Mouse (Mus musculus) heart, embryonic 16.5 days (tissue): Measurements from ENCODE around the gene Mob3c. TPM values are rescaled to one million over a fixed set of nuclear protein-coding genes. Genes with fewer than 3 reads are reported as not detected.

Experiments
- ATAC-seq: fragments of 200-750 bp; cut with Nextera tagmentation; replicated peaks from 2 replicates; pipeline ENCODE4 v1.8.0; 2017; ENCODE audit warnings: moderate number of reproducible peaks; ENCODE audit not compliant: insufficient read depth, low FRiP score; ENCODE audit errors: extremely low read depth
- H3K27ac ChIP-seq: fragments of 300-500 bp; sonication (generic); 2 replicates; pipeline ENCODE4 v1.5.1; 2014; ENCODE audit warnings: mild to moderate bottlenecking, low read length, control low read depth, moderate library complexity
- H3K27me3 ChIP-seq: fragments of 300-500 bp; sonication (generic); 2 replicates; pipeline ENCODE4 v1.6.1; 2014; ENCODE audit warnings: low read length, mixed read lengths; ENCODE audit not compliant: control insufficient read depth, insufficient read depth
- H3K36me3 ChIP-seq: fragments of 300-500 bp; sonication (generic); 2 replicates; pipeline ENCODE4 v1.6.1; 2014; ENCODE audit not compliant: control insufficient read depth, insufficient read depth
- H3K4me1 ChIP-seq: fragments of 300-500 bp; sonication (generic); 2 replicates; pipeline ENCODE4 v1.6.1; 2014; ENCODE audit warnings: low read length, mixed read lengths; ENCODE audit not compliant: control insufficient read depth, insufficient read depth
- H3K4me2 ChIP-seq: fragments of 300-500 bp; sonication (generic); 2 replicates; pipeline ENCODE4 v1.6.1; 2014; ENCODE audit warnings: low read depth, mild to moderate bottlenecking, control low read depth, low read length
- H3K4me3 ChIP-seq: fragments of 300-500 bp; sonication (generic); 2 replicates; pipeline ENCODE4 v1.5.1; 2014; ENCODE audit warnings: mild to moderate bottlenecking, control low read depth, low read length
- H3K9ac ChIP-seq: fragments of 300-500 bp; sonication (generic); 2 replicates; pipeline ENCODE4 v1.6.1; 2014; ENCODE audit warnings: low read length, control low read depth
- H3K9me3 ChIP-seq: fragments of 300-500 bp; sonication (generic); replicated peaks from 2 replicates; pipeline ENCODE4 v1.6.1; 2016; ENCODE audit warnings: low read length; ENCODE audit not compliant: control insufficient read depth
- WGBS: fragments of 180-500 bp; shearing (Covaris S2); extraction: QIAGEN DNeasy Blood & Tissue Kit; methylation state at CpG from one replicate; pipeline ENCODE4 v1.1.7; 2014; 5-methylcytosine and 5-hydroxymethylcytosine counted together
- polyA plus RNA-seq: library from polyadenylated mRNA; unstranded; fragments of >200 nt; fragmentation: Nextera tagmentation; extraction: Ambion mirVana; gene quantifications from 2 replicates; pipeline ENCODE4 v1.2.1, GENCODE M21; 2015

Mob3c gene
- polyA plus RNA-seq, 1 experiment from 2014 or later, result 9.2 TPM

DNA sequence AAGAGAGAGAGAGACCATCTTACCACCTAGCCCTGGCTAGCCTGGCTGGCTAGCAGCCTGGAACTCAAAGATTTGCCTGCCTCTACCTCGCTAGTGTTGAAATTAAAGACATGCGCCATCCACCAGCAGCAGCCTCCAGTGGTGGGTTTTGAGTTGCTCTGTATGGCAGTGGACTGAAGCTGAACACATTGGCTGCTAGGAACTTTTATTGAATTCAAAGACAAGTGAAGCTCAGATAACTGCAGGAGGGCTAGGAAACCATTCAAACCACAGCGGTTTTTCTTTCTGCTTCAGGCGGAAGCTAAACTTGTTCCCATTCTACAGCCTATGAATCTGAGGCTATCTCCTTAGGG is 381 bp upstream of the Mob3c start:
- Histone ChIP-seq H3K27me3 (no peaks in the 10 kb centered on the region), H3K9ac (peak overlapping the region; percentile 87), H3K9me3 (no peaks in the 10 kb centered on the region), H3K4me1 (peaks cover 20% of the 10 kb centered on the region), H3K4me2 (peak overlapping the region; percentile 65), H3K27ac (peak overlapping the region; percentile 91), H3K36me3 (peaks cover 12% of the 10 kb centered on the region), H3K4me3 (peak overlapping the region; percentile 83)
- WGBS, result 3% methylated on average over 4 of the region's 4 CpGs
- no peak for ATAC-seq

DNA sequence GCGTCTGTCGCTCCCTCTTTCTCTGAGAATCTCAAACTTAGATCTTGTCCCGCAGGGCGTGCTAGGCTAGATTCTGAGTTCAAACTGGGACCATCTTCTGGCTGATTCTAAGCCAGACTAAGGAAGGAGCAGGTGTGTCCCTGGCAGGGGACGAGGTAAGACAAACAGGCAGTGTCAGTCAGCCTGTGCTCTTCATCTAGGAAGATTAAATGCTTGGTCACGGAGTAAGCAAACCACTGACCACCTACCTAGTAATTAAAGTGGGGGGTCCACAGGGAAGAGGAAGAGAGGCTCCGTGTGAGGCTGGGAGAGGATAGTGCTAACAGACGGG is 645 bp downstream of the Mob3c start:
- Histone ChIP-seq H3K27me3 (no peaks in the 10 kb centered on the region), H3K4me1 (peaks cover 16% of the 10 kb centered on the region), H3K36me3 (peaks cover 12% of the 10 kb centered on the region), H3K9ac (peak overlapping the region; percentile 87), H3K27ac (no peak overlapping the region), H3K9me3 (no peaks in the 10 kb centered on the region), H3K4me3 (peak overlapping the region; percentile 83), H3K4me2 (peak overlapping the region; percentile 65)
- no peak for ATAC-seq
- whole genome bisulfite sequencing, result 8% methylated on average over 8 of the region's 8 CpGs

- Histone ChIP-seq H3K9me3 (no peaks in the 10 kb centered on the region), H3K4me1 (0 out of 2 replicates have a peak, but pooled peaks cover 4% of the 10 kb centered on the region), H3K27ac (peak overlapping the region; percentile 18; the same call in 1 of the 2 replicates), H3K36me3 (peaks cover 12% of the 10 kb centered on the region), H3K9ac (no peak overlapping the region), H3K4me3 (no peak overlapping the region), H3K27me3 (no peaks in the 10 kb centered on the region), H3K4me2 (no peak overlapping the region)
- 72% methylated on average over 5 of the region's 5 CpGs for WGBS
- no peak for ATAC-seq
Measured at GRCm38 (mm10) chr4:115830491-115830890, 2.6 kb downstream of the Mob3c start.

DNA sequence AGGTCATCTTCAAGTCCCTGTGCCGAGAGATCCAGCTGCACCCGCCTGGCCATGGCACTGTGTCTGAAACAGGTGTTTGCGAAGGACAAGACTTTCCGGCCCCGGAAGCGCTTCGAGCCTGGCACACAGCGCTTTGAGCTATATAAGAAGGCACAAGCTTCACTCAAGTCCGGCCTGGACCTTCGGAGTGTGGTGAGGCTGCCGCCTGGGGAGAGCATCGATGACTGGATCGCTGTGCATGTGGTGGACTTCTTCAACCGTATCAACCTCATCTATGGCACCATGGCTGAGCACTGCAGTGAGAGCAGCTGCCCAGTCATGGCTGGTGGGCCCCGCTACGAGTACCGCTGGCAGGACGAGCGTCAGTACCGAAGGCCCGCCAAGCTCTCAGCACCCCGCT is 3.3 kb downstream of the Mob3c start:
- Histone ChIP-seq H3K27me3 (no peaks in the 10 kb centered on the region), H3K36me3 (peaks cover 12% of the 10 kb centered on the region), H3K4me2 (no peak overlapping the region), H3K9me3 (no peaks in the 10 kb centered on the region), H3K9ac (no peak overlapping the region), H3K4me3 (no peak overlapping the region), H3K27ac (no peak overlapping the region), H3K4me1 (0 out of 2 replicates have a peak, but pooled peaks cover 4% of the 10 kb centered on the region)
- 92% methylated on average over 22 of the region's 22 CpGs for WGBS
- no peak for ATAC-seq

DNA sequence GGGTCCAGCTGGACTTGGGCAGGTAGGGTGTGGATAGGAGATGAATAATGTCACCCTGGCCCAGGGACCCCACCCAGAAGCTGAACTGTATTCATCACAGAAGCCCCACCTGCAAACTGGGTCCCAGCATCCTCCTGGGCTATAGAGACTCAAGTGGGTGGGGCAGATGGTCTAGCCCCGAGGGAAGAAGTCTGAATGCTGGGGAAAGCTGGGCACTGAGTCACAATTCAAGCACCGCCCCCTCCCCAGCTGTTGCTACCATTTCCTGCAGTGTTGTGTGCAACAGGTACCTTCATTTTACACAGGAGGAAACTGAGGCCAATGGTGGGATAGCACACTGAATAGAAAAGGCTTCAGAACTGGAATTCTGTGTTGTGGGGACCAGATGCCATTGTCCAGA is 4.1 kb downstream of the Mob3c start:
- Histone ChIP-seq H3K4me2 (no peak overlapping the region), H3K27me3 (no peaks in the 10 kb centered on the region), H3K9ac (no peak overlapping the region), H3K4me1 (0 out of 2 replicates have a peak, but pooled peaks cover 4% of the 10 kb centered on the region), H3K27ac (no peak overlapping the region), H3K9me3 (no peaks in the 10 kb centered on the region), H3K4me3 (no peak overlapping the region), H3K36me3 (peaks cover 12% of the 10 kb centered on the region)
- ATAC-seq, result no peak
- WGBS, result 66% methylated on average over 2 of the region's 2 CpGs

GRCm38 (mm10) chr4:115835576-115835975 is 7.7 kb downstream of the Mob3c start:
- no peak overlapping the region for H3K9ac ChIP-seq
- no peak overlapping the region for H3K4me3 ChIP-seq
- no peak overlapping the region for H3K27ac ChIP-seq
- ATAC-seq, result no peak
- H3K4me2 ChIP-seq, result no peak overlapping the region
- H3K27me3 ChIP-seq, result no peaks in the 10 kb centered on the region
- WGBS, result 66% methylated on average over 2 of the region's 2 CpGs
- peaks cover 12% of the 10 kb centered on the region for H3K36me3 ChIP-seq
- peaks cover 11% of the 10 kb centered on the region for H3K4me1 ChIP-seq
- no peaks in the 10 kb centered on the region for H3K9me3 ChIP-seq

- no peaks in the 10 kb centered on the region for H3K36me3 ChIP-seq
- ATAC-seq, result no peak
- no peaks in the 10 kb centered on the region for H3K9me3 ChIP-seq
- H3K9ac ChIP-seq, result no peak overlapping the region
- no peaks in the 10 kb centered on the region for H3K27me3 ChIP-seq
- peaks cover 11% of the 10 kb centered on the region for H3K4me1 ChIP-seq
- WGBS, result 71% methylated on average over 4 of the region's 4 CpGs
- peak overlapping the region; percentile 84 for H3K4me2 ChIP-seq
- 0 out of 2 replicates have a peak overlapping the region, but pooled peaks have one; percentile 30 for H3K27ac ChIP-seq
- peak overlapping the region; percentile 93 for H3K4me3 ChIP-seq
Measured at GRCm38 (mm10) chr4:115838196-115838595, 10.3 kb downstream of the Mob3c start.

DNA sequence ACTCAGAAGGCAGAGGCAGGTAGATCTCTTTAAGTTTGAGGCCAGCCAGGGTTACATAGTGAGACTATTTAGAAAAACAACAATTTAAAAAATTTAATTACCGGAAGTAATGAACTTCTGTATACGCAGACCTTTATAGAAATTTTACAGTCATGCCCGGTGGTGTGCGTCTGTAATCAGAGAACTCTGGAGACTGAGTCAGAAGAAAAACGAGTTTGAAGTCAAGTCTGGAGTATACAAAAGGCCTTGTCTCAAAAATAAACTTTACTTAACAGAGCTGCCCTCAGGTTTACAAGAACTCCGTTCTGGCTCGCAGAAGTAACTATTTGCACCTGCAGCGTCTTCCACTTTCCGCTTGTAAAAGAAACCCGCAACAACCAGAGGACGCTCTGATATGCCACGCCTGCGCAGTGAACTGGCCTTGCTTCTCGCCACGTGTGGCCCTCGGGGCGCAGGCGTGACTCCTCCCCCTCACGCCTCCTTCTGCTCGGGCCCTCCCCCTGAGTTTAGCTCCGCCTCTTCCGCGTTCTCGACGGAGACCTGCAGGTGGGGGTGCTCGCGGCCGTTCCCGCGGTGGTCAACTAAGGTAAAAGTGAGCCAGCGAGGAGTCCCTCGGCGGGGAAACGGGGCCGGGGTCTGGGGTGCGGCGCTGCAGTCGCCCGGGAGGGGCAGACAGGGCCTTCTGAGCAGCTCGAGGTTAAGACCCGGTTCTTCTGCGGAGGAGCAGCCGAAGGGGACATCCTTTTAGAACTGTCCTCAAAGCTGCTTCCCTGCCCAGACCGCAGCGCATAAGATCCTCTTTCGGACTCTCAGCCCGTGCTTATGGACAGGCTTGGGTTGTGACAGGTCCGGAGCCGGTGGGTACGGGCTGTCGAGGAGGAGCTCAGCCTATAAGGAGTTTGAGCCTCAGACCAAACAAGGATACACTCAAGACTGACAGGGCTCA is 11.1 kb downstream of the Mob3c start, which contains the start of gene Mknk1:
Gene Mknk1, plus strand, starts transcription at position 503 of the 946 bp plus-strand sequence.
- 2% methylated on average over 51 of the region's 51 CpGs for WGBS
- Histone ChIP-seq H3K36me3 (no peaks in the 10 kb centered on the region), H3K9ac (peak within 1 kb of the TSS; percentile 87), H3K27ac (peak within 1 kb of the TSS; percentile 64), H3K9me3 (no peaks in the 10 kb centered on the region), H3K4me3 (peak within 1 kb of the TSS; percentile 93), H3K27me3 (no peaks in the 10 kb centered on the region), H3K4me1 (peaks cover 11% of the 10 kb centered on the region), H3K4me2 (peak within 1 kb of the TSS; percentile 84)
- peak; percentile 98 for ATAC-seq

GRCm38 (mm10) chr4:115839956-115840355 is 12.1 kb downstream of the Mob3c start:
- Histone ChIP-seq H3K4me2 (peak overlapping the region; percentile 84), H3K4me3 (peak overlapping the region; percentile 93), H3K9me3 (no peaks in the 10 kb centered on the region), H3K27me3 (no peaks in the 10 kb centered on the region), H3K4me1 (peaks cover 11% of the 10 kb centered on the region), H3K9ac (peak overlapping the region; percentile 87; the same call in 1 of the 2 replicates), H3K27ac (no peak overlapping the region), H3K36me3 (no peaks in the 10 kb centered on the region)
- WGBS, result 49% methylated on average over 4 of the region's 4 CpGs
- no peak for ATAC-seq
